Mouse (Mus musculus) ES-E14 (cell line): ENCODE results near the gene Acot13.
"Not testable (repeated sequence)": the region's sequence is repeated elsewhere in the genome, so short reads cannot be mapped to it uniquely, and the experiment has no call there.

ENCODE experiments used
- CHD2 ChIP-seq: IDR thresholded peaks from 2 replicates; pipeline ENCODE4 v1.6.1; 2014; ENCODE audit warnings: mild to moderate bottlenecking, low read depth, low read length, inconsistent platforms
- HCFC1 ChIP-seq: IDR thresholded peaks from 2 replicates; pipeline ENCODE4 v1.6.1; 2012; ENCODE audit warnings: low read length, inconsistent platforms, borderline replicate concordance; ENCODE audit not compliant: insufficient read depth
- MAFK ChIP-seq: IDR thresholded peaks from 2 replicates; pipeline ENCODE4 v1.6.1; 2014; ENCODE audit warnings: mild to moderate bottlenecking, low read depth, low read length, inconsistent platforms; ENCODE audit not compliant: insufficient read depth
- ZC3H11A ChIP-seq: IDR thresholded peaks from 2 replicates; pipeline ENCODE4 v1.6.1; 2012; ENCODE audit warnings: low read depth, mild to moderate bottlenecking, inconsistent platforms, low read length, borderline replicate concordance

DNA sequence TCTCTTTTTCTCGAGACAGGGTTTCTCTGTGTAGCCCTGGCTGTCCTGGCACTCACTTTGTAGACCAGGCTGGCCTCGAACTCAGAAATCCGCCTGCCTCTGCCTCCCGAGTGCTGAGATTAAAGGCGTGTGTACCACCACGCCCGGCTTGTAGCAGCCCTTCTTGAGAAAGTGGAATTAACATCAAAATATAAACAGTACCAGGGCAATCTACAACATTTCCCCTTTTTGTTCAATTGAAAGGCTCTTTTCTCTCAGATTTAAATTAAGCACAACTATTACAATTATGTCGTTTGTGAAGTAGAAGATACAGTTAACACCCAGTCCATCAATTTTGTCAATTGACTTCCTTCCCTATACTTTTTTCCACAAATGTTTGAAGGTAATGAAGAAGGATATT, 6.4 kb upstream of the Acot13 start:
- not testable (repeated sequence) for TF ChIP-seq MAFK, HCFC1, CHD2, ZC3H11A
